Mouse (Mus musculus): ENCODE measurements around the gene Gm49711.
"Not testable (repeated sequence)": the region's sequence is repeated elsewhere in the genome, so short reads cannot be mapped to it uniquely, and the experiment has no call there.

Gm49711 gene

DNA sequence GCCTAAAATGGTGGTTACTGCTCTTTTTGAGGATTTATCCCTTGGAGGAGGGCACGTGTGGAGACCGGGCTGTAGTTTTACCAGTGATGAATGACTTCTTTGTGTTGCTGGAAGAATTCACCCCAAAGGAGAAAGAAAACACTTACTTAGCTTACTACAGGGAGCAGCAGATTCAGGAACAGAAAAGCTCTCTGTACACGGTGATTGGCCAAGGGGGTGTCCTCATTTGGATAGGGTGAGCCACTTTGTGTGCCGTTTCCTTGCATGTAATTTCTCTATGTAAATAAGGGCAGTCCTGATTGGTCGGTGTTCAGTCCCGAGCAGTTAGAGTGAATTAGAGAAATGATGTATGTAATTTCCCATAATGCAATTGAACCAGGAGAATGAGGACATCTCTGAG, 137.0 kb downstream of the Gm49711 start:
- no peak for DNase-seq

DNA sequence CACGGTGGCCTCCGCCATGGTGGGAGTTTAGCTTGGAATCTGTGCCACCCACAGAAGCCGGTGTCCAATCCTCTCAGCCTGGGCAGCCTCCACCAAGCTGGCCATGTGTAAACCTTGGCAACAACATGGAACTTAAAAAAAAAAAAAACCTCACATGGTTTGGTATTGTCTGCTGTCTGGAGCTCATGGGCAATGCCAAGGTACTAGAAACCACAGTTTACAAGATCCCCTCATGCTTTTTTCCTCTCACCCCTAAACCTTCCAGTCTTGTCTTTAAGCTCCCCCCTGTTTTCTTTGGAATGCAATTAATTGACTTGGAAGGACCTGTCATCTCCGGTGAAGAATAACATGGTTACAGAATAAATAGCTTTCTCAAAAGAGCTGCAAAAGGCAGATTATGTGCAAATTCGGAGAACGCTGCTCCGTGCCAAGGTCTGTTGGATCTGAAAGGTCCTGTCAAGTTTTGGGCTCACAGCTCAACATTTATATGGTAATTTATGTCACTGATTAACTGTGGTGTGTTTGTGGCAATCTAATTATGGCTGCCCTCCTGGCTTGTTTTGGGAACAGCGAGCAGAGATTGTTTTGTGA, 138.7 kb downstream of the Gm49711 start:
- no peak for DNase-seq

DNA sequence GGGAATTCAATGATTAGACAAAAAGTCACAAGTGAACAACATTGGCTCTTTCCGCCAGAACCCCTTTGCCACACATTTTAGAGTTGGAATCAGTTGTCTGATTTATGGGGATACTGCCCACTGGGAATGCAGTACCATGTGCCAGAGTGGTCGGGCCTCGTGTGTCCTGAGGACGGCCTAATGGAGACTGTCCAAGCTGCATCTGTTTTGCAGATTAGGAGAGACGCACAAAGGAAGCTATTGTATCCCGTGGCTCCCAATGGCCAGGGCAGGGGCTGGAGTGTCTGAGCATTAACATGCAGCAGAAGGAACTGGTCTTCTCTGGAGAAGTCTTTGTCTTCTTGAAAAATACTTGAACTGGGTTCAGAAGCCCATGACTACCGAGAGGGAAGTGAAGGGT, 142.5 kb downstream of the Gm49711 start:
- no peak for DNase-seq

DNA sequence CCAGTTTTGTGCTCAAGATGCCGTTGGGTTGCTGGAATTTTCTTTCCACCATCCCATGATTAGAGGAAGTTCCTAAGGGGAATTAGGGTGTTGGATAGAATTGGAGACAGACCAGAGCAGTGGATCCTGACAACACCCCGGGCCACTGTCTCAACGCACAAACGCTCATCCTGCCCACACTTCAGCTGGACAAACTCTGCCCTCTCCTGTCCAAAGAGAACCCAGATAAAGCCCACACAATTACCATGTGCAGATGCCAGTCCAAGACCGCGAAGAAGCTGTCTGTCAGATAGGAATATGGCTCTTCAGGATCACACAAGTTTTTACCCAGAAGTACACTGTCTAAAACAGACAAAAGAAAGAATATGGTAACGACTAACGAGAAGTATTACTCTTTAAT, 145.5 kb downstream of the Gm49711 start:
- no peak for DNase-seq

DNA sequence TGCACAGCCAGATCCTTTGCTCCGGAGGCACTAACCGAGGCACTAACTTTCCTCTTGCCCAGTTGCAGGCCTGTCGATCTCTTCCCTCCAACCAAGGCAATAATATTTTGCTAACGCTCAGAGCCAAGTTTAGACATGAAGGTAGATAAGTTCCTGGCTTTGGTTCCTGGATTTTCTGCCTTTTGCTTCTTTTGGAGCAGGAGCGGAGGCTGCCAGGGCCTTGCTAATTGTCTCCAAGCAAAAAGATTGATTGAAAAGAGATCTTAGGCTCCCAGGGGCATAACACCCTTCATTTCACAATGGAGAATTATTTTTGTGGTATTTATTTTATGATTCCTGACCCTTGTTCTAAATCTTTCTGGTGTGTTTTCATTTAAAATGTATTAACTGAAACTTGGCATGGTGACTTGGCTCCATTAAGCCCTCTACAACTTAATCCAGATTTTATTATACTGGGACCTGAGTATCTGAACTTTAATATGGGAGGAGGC, 151.2 kb downstream of the Gm49711 start:
- DNase-seq: no peak

DNA sequence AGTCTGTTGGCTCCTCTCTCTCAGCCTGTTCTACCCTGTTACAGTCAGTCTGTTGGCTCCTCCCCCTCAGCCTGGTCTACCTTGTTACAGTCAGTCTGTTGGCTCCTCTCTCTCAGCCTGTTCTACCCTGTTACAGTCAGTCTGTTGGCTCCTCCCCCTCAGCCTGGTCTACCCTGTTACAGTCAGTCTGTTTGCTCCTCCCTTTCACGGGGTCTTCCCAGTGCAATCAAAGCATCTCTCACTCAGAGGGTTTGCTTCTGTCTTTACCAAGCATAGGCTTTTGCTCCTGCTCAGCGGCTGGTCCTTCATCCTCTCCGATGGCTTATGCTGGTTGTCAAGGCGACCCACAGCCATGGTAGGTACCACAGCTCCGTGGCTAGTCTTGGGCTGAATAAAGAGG, 152.2 kb downstream of the Gm49711 start:
- DNase-seq: not testable (repeated sequence)

DNA sequence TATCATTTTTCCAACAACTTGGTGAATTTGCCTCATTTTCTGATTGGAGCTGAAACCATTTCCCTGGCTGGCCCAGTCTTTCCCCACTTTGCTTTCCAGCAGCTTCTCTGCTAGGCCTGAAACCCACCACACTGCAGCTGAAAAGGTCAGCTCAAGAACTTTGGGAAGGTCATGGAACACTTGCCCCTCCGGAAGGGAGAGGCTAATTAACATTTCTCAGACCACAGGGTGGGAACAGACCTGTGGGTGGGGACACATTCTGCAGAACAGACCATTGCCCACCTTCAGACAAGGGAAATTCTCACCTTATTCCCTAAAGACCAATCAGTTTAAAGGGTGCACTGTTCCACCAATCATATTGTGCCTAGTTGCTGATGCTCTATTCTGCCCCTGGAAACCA, 155.8 kb downstream of the Gm49711 start:
- DNase-seq: not testable (repeated sequence)

DNA sequence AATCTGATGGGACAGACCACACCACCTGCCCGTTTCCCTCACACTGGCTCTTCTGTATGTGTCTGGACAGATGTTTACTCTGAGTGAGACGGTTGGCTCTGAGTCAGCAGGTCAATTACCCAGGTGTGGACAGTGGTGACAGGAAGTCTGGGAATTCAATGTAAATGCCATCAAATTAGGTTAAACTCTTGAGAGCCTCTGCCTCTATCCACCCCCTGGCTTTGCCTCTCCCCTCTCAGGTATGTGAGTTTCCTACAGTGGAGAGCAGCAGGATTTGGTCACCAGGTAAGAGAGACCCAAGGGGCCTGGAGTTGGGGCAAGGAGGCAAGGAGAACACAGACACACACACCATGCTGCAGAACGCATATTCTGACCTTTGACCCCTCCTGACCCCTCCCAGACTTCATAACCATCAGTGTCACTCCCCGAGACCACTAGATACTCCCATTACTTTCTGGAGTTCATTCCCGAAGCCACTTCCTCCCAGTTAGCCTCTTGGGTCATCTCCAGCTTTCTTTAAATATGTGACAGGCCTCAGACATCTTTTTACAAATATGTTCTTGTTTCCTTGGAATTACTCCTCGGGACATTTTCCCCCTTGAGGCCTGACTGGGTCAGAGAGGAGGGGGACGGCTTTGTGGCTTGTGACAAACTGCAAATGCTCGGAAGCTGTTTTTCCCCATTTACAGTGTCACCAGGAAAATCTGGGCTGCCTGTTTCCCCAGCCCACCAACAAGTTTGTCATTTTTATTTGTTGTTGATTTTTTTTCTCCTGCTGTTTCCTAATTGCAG, 157.7 kb downstream of the Gm49711 start:
- no peak for DNase-seq

DNA sequence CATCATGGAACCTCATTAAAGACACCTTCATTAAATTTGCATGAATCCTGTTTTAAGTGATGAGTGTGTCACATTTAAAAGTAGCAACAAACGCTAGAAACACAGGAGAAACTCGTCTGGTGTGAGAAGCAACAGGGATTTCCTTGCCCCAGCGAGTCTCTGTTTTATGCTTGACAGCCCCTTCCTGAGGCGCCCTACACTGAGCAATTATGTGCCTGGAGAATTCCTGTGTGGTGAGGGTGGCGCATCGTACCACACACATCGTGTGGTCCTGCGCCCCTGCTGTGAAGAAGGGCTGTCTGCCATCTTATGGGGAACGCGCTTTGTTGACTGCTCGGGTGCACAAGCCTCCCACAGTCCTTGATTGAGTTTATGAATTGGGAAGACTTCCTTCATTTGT, 162.6 kb downstream of the Gm49711 start:
- no peak for DNase-seq

DNA sequence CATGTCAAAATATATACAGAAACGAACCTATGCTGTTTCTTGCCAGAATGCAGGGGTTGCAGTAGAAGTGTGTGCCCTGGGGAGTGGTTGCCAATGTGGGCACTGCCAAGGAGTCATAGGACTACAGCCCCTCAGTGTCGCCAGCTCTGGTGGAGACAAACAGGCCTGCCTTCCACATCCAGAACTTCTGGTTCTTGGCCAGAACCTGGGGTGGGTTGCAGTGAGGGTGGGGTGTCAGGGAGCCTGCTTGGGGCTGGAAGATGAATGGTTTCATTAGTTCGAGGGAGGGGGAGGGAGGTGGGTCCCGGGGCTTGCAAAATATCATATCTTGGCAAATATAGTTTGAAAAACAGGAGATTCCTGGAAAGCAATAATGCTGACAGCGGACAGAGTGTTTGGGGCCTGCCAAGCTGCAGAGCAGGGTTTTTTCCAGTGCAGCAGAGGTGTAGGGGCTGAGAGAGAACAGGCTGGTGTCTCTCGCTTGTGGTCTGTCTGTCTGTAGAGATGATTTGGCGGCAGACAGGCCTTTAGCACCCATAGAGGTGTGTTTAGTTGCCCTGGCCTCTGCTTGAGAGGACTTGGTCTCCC, 170.3 kb downstream of the Gm49711 start:
- DNase-seq: no peak

DNA sequence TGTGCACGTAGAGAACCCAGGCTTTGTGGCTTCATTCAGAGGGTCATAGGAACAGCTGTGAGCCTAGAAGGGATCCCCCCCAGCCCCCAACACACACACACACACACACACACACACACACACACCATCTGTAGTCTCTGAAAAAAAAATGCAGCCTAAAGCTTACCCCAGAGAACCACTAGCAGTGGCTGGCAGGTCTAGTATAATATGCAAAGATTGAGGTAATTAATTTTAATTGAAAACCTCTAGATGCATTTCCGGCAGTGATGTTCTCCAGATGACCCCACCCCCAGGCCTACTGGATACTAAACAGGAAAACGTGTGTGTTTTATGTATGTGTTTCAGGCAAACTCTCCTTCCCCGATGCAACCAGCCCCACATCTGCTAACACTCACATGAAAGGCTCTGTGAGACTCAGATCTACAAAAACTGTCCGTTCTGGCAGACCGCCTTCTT, 172.4 kb downstream of the Gm49711 start:
- DNase-seq: no peak

DNA sequence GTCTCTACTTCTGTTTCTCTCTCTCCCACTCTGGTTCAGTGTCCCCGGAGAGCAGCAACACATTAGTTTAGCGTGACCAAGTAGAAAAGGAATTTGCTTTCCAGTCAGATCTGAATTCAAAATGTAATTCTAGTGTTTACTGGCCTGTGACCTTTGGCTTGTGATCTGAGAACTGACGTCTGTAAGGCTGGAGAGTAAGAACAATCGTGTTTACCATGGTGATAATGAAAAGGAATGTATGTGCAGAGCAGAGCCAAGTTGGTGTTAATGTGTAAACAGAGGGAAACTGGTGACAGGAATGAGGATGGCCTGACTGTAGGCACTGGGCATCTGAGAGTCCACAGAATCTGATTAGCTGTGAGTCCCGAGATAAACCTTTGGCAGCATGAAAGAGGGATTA, 176.4 kb downstream of the Gm49711 start:
- DNase-seq: no peak

DNA sequence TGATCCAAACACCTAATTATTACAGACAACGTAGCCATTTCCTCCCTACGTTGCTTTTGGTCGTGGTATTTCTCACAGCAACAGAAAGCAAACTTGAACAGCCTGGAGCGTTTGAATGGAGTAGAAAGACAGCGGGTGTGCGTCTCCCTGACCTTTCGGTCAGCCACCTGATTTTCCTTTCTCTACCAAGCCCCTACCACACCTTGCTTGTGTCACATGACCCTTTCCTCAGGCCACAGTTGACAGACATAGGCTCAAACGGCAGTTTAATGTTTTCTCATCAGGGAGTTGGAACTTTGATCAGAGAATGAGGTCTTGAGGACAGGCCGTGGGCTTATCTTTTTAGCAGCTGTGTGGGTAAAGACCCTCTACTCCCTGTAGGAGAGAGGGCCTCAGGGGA, 177.1 kb downstream of the Gm49711 start:
- DNase-seq: no peak

Measured in B cell, adult 2 months (primary cell).